Mouse (Mus musculus) spleen, adult 18-20 months (tissue): ENCODE measurements around the gene Asb16.
"Not testable (repeated sequence)": the region's sequence is repeated elsewhere in the genome, so short reads cannot be mapped to it uniquely, and the experiment has no call there.

ENCODE experiments used
- DNase-seq, 2 experiments: peaks; one replicate each; pipeline ENCODE4 v3.0.0; 2022; ENCODE audit warnings: mixed read lengths in 2 of 2

The Asb16 gene

DNA sequence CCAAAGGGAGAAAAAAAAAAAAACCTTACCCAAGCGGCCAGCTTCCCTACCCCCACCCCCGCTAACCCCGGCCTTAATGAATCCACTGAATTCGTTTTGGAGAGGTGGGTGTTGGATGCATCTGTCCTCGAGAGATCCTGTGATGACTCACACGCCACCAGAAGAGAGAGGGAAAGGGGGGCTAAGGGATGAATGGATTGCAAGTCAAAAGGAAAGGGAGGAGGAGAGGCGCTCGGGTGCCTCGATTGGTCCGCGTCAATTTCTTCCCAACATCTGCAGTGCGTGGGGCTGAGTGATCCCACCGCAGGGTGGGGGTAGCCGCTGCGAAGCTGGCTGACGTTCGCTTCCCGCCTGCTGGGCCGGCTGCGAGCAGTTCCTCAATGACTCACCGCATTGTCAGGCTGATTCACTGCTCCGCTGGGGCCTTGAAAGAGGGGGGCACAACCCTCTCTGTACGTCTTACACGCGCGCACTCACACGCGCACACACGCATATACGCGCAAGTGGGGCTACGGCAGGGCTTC, 23.6 kb upstream of the Asb16 start:
- DNase-seq = peak in 1 of 2 experiments; percentile 29

DNA sequence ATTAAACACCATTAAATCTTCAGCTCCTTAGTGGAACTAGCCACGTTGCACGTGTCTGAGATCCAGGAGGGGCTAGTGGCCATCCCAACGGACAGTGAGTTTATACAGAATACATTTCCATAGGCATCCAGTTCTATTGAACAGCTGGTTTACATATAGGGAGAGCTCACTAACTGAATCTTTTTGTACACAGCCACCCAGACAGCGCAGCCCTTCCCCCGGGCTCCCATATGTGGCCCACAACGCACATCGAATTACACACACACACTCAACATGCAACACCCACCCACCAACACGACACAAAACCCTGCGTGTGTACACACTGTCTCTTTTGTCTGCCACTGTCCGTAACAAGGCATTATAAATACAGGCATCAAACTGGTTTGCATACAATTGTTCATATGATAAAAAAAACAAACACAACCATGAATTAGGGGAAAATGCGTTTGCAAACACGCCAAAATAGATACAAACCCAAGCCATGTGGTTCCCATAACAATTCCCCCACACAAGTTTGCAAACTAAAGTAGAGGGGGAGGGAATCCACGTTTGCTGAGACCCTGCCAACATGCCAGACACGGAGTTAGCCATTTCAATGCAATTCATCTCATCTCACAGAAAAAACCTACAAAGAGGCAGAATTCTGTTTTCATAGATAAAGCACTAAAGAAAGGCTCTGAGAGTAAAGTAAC, 22.8 kb upstream of the Asb16 start:
- DNase-seq = no peak

DNA sequence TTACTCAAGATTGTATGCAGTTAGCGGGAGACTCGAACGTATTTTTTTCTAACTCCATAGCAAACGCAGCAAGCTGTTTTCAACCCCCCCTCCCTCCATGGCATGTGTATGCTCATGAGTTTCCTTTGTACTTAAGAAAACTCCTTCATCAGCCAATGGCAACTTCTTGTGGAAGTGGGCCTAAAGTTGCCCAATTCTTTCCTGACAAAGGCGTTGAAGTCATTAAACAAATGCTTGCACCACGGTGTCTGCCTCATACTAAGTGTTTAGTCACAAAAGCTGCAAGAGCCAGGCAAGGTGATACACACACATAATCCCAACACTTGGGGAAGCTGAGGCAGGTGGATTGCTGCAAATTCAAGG, 22.3 kb upstream of the Asb16 start:
- no peak for DNase-seq

DNA sequence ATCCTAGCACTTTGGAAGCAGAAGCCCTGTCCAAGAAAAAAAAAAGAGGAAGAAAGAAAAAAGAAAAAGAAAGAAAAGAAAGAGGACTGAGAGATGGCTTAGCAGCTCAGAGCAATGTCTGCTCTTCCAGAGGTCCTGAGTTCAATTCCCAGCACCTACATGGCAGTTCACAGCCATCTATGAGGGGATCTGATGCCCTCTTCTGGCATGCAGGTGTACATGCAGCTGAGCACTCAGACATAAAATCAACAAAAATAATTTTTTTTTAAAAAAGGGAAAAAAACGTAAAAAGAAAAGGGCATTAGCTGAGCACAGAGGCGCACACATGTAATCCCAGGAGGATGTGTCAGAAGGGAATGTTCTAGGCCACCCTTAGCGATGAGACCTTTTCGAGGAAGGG, 21.7 kb upstream of the Asb16 start:
- DNase-seq = no peak

DNA sequence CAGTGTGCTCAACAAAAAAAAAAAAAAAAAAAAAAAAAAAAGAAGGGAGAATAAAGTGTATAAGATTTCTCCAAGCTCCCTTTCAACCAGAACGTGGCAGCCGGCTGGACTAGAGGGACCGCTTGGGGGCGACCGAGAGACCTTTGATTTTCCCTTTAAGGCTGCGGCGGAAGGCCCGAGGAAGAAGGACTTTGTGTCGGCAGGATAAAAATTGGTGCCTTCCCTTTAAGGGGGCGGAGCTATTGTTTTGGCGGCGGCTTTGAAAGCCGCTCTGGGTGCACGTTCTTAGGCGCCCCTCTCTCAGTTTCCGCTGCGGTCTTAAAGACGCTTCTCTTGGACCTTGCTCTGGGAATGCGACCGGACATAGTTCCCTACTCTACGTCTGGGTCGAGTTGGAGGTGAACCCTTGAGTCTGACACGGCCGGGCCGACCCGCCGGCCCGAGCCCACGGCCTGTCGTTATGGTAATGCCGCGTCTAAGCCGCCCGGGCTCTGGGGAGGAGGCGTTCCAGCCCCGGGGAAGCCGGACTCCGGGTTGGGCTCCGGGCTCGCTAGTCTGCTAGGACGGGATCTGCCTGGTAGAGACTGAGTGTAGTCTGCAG, 19.8 kb upstream of the Asb16 start, which contains the start of gene BC030867:
Gene BC030867, plus strand, starts transcription at position 253 of the 601 bp plus-strand sequence.
- DNase-seq = peak; percentile 84 to 97

DNA sequence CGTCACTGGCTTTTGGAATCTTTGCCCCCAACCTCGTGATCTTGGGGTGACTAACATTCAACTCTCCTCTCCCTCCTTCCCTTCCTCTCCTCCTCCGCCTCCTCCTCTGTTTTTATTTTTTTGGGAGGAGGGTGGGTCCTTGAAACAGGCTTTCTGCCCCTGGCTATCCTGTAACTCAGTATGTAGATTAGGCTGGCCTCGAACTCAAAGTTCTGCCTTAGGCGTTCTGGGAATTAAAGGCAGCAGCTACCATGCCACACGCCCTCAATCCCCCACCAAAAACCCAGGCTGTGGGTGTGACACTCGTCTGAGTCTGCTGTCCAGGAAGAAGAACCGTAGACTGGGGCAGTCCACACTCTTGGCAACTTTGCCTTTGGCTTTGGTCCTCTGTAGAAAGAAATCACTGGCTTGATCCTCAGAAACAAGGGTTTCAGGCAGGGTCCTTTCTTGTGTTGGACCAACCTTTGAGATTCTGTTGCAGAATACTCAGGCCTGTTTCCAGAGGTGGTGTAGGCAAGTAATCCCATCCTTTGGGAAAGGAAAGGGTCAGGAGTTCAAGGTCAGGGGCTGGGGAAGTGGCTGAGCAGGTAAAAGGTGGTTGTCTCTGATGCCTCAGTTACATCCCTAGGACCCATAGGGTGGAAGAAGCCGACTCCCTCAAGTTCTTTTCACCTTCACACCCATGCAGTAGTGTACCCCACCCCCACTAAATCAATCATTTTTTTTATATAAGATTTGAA, 19.0 kb upstream of the Asb16 start:
- DNase-seq = no peak

DNA sequence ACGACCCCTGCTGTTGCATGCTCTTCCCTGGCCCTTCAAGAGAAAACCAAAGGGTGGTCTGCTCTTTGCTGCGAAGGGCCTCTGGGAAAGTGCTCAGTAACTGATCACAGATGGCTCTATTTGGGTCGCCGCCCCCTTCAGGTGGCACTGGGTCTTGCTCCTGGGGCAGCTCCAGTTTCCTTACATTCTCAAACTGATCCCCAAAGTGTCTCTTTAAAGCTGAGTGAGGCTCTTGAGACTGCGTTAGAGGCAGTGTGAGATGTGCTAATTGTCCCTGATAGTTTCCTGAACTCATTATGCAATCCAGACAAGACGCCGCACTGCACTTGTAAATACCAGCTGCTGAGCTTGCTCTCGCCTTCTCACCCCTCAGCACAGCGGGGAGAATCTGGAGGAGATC, 11.0 kb upstream of the Asb16 start:
- no peak for DNase-seq

DNA sequence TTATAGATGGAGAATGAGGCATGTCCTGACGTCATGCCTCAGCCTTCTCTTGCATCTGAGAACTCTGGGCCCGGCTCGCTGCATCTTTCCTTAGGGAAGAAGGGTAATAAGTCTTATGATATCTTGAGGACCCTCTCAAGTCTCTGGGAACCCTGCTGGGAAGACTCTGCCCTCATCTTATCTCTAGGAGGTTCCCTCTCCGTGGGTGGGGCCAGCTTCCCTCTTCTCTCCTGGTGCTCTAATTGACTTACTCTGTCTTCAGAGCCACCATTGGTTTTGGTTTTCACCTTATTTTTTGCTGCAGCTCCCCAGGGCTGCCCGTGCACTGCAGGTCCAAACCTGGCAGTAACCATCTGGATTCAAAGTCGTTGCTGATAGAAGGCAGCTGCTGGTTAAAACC, 10.4 kb upstream of the Asb16 start:
- DNase-seq = no peak

DNA sequence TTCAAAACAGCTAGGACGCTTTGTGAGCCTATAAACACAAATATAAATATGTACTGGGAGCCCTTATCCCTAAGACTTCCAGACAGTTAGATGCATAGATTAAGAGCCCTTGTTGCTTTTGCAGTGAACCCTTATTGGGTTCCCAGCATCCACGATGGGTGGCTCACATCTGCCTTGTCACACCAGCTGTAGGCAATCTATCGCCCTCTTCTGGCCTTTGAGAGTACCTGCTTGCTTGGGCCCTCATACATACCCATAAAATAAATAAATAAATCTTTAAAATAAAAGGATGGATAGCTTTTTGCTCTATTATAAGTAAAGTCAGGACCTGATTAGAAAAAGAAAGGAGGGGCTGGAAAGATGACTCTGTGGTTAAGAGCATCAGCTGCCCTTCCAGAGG, 10.0 kb upstream of the Asb16 start:
- no peak for DNase-seq

DNA sequence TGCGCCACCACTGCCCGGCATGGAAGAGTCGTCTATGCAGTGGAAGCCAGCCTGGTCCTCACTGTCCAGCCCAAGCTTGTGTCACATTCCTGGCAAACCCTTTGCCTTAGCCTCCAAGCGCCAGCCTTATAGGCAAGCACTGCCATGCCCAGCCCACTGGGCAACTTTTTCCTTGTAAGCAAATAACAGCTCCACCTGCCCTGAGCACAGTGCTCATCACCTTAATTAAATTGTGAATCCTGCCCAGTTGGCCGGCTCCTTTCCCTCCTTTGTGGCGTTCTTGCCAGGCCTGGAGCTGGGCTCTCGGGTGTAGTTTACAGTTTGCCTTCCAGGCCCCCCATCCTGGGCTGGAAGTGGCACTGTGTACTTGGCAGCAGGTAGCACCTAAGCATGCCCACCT, 5.3 kb upstream of the Asb16 start:
- no peak for DNase-seq

DNA sequence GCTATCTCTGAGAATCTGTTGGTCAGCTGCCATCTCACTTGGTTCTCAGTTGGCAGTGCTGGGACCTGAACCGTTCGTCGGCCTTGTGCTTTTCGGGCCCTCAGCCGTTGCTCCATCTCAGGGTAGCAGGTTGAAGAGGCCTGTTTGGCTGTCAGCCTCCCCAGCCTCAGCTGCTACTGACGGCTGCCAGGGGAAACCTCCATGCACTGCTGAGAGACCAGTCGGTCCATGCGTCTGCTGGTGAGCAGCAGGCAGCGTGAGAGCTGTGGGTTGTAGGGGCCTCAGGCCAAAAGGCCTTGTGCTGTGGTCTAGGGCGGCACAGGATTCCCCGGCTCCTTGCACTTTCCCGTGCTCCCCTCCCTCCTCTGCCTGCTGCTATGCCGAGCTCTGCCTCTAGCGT, 2.7 kb upstream of the Asb16 start:
- DNase-seq = no peak

DNA sequence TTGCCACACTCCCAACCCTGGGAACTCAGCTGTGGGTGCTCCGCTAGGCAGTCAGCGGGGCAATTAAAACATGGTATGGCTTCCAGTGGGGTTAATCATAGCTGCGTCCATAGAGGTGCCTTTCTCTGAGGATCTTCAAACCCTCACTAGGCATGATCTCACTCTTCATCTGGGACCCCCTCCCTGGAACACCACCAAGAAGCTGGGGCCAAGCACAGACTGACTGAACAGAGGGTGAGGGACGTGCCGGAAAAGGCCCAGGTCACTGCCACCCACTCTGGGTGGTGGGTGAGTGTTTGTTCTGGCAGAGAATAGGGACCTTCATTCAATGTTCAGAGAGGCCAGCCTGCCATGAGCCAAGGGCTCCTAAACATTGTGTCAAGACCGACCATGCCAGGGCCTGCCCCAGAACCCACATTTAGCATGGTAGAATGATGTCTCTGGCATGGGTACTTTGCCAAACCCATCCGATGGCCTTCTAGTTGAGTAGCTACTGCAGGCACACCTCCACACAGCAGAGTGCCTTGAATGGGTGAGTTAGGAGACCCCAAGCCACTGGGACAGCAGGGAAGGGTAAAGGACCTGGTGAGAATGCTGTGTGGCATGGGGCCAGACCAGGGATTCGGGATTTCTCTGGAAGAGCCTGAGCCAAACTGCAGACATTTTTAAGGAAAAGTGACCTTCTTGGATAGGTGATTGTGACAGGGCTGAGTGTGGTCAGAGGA, 1.8 kb upstream of the Asb16 start:
- DNase-seq = no peak

DNA sequence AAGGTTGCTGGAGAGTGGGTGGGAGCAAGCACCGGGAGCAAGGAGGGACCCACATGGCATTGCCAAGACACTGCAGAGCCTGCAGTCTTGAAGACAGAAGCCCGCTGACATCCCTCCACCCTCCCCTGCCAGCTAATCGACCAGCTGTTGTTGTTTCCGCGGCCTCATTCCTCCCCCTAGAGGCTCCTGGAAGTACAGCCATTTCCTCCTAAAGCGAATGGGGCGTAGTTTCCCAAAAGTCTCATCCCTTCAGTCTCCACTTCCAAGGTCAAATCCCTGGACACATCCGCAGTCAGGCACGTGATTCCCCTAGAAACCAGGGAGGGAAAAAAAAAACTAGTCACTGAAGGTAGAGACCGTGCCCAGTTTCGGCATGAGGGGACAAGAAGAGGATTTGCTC, 1.1 kb upstream of the Asb16 start:
- peak in 1 of 2 experiments; percentile 43 for DNase-seq

DNA sequence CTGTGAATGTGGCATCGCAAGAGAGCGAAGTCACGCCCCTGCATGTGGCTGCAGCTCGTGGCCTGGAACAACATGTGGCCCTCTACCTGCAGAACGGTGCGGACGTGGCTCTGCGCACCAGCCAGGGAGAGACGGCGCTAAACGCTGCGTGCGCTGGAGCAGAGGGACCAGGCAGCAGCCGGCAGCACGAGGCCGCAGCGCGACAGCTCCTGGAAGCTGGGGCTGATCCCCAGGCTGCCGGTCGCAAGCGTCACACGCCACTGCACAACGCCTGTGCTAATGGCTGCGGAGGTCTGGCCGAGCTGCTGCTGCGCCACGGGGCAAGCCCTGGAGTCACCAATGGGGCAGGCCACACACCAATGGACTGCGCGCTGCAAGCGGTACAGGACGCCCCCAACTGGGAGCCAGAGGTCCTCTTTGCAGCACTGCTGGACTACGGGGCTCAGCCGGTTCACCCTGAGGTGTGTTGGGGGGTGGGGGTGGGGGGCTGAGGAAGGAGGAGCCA, 7.9 kb downstream of the Asb16 start:
- no peak for DNase-seq

DNA sequence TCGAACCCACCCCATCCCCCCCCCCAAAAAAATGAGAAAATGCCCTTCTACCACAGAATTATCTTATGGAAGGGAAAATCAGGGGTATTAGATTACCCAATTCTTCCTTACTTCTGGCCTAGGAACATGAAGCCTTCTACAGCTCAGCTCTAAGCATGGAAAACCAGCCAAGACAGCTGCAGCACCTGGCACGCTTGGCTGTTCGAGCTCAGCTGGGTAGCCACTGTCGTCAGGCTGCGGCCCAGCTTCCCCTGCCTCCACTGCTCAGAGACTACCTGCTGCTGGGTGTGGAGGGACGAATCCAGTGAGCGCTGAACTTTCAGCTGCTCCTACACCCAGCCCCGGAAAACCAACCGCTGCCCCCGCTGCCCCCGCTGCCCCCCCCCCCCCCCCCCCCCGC, 9.2 kb downstream of the Asb16 start:
- DNase-seq = no peak

DNA sequence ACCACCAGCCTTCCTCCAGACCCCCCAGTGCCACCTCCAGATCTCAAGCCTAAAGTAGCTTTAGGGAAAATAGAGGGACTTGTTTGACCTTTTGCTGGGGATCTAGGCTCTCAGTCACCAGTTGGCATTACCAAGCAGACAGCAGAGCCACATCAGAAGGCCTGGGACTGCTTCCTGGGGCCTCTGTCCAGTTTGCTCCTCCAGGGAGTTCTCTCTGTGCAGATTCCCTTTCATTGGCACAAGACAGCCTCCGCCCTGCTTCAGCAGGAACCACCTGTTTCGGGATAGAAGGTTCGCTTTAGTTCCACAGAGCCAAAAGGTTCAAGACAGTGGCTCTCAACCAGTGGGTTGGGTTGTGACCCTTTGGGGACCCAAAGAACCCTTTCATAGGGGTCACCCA, 11.1 kb downstream of the Asb16 start:
- no peak for DNase-seq

DNA sequence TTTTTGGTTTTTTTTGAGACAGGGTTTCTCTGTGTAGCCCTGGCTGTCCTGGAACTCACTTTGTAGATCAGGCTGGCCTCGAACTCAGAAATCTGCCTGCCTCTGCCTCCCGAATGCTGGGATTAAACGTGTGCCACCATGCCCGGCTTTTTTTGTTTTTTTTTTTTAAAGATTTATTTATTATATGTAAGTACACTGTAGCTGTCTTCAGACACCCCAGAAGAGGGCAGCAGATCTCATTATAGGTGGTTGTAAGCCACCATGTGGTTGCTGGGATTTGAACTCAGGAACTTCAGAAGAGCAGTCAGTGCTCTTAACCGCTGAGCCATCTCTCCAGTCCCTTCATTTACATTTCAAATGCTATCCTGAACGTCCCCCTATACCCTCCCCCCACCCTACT, 11.7 kb downstream of the Asb16 start:
- not testable (repeated sequence) for DNase-seq

DNA sequence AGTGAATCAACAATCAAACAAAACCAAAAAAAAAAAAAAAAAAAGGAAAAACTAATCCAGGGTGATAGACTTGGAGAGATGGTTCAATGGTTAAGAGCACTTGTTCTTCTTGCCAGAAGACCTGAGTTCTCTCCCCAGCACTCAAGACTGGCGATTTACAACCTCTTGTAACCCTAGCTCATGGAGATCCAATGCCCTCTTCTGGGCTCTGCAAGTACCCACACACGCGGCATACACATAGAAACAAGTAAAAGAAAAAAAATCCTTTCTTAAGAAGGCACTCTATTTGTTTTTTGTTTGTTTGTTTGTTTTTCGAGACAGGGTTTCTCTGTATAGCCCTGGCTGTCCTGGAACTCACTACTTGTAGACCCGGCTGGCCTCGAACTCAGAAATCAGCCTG, 15.4 kb downstream of the Asb16 start:
- DNase-seq = no peak

DNA sequence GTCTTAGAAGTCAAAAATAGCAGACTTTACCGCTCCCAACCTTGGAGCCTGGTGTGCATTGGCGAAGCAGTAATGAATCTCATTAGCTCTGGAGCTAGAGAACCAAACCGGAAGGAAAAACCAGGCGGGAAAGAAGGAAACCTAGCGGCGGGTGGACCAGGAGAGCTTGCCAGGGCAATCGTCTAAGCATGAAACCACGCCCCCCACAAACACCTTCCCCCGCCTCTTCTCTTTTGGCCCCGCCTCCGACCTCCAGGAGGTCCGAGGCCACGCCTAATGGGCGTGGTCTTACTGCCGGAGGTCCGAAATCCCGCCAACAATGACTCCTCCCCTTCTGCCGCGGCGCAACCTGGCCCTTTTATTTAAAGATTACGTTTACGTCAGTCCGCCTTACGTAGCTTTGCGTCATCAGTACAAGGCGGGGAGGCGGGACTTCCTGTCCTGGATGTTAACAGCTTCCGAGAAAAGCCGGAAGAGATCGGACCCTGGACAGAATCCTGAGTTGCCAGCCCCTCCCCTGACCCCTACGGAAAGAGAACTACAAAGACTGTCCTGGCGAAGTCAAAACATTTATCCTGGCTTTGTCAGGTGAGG, 16.1 kb downstream of the Asb16 start, which contains the start of gene Tmub2:
Gene Tmub2, plus strand, starts transcription at position 431 of the 594 bp plus-strand sequence.
- peak; percentile 93 to 96 for DNase-seq

DNA sequence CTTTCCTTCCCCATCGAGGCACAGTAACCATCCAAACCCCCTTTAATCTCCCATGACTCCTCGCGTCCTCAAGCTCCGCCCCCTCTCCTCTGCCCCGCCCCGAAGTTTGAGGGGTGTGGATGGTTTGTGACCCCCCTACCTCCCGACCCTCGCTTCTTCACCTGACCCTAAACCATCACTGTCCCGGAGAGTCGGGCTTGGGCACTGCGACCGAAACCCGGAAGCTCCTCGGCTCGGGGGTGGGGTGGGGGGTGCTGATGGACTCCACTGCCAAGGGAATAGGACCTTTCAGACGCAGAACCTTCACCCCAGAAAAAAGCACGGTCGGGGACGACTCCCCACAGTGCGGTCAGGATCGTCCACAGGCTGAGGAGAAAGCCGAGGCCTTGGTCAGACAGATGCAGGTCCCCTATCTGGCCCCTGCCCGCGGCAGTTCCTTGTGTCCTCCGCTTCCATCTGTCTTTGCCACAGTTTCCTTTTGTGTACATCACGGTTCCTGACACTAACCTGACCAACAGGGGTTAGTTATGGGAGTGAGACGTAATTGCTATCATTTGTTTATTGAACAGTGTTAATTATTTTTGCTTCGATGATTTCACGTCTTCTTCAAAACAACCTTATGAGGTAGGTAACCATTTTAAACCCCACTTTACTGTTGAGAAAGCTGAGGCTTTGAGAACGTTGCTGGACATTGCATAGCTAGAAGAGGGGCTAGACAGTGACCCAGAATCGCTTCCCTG, 16.7 kb downstream of the Asb16 start:
- DNase-seq = peak in 1 of 2 experiments; percentile 78

DNA sequence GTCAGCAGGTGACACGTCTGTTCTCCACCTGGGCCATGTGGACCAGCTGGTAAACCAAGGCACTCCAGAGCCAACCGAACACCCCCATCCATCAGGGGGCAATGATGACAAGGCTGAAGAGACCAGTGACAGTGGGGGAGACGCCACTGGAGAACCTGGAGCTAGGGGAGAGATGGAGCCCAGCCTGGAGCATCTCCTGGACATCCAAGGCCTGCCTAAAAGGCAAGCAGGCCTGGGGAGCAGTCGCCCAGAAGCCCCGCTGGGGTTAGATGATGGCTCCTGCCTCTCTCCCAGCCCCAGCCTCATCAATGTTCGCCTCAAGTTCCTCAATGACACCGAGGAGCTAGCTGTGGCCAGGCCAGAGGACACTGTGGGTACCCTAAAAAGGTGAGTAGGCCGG, 18.9 kb downstream of the Asb16 start:
- no peak for DNase-seq
